Mouse (Mus musculus): Measurements from ENCODE around the gene Dis3l. TPM values are rescaled to one million over a fixed set of nuclear protein-coding genes. Genes with fewer than 3 reads are reported as not detected.
A peak's percentile ranks its signal among the peaks of the same experiment; 100 is the strongest.
"Not testable (repeated sequence)": the region's sequence is repeated elsewhere in the genome, so short reads cannot be mapped to it uniquely, and the experiment has no call there.

The Dis3l gene
- polyA plus RNA-seq, 1 experiment from 2014 or later: 24.0 TPM

DNA sequence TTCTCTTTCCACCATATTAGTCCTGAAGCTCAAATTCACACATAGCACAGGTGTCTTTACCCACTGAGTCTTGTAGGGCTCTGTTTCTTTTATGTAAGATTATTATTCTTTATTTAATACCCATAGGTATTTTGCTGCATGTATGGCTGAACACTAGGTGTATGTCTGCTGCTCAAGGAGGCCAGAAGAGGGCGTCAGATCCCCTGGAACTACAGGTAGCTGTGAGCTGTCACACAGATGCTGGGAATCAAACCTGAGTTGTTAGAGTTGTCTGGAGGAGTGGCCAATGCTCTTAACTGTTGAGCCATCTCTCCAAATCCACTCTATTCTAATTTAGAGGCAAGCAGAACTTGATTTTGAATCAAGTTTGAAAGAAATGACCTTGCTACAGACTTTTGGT is 29.0 kb downstream of the Dis3l start:
- H3K27ac ChIP-seq (replicated peaks): no peak overlapping the region
- no peak overlapping the region for H3K4me3 ChIP-seq
- no peaks in the 10 kb centered on the region for H3K4me1 ChIP-seq
- no peaks in the 10 kb centered on the region for H3K27me3 ChIP-seq
- H3K9me3 ChIP-seq: no peaks in the 10 kb centered on the region
- 30% methylated on average over 1 of the region's 1 CpGs for WGBS
- ATAC-seq (ENCODE audit: low FRiP score, low read depth): no peak
- H3K36me3 ChIP-seq: peaks cover 49% of the 10 kb centered on the region
- H3K9ac ChIP-seq (replicated peaks): no peak overlapping the region
- H3K4me2 ChIP-seq (replicated peaks): no peak overlapping the region

DNA sequence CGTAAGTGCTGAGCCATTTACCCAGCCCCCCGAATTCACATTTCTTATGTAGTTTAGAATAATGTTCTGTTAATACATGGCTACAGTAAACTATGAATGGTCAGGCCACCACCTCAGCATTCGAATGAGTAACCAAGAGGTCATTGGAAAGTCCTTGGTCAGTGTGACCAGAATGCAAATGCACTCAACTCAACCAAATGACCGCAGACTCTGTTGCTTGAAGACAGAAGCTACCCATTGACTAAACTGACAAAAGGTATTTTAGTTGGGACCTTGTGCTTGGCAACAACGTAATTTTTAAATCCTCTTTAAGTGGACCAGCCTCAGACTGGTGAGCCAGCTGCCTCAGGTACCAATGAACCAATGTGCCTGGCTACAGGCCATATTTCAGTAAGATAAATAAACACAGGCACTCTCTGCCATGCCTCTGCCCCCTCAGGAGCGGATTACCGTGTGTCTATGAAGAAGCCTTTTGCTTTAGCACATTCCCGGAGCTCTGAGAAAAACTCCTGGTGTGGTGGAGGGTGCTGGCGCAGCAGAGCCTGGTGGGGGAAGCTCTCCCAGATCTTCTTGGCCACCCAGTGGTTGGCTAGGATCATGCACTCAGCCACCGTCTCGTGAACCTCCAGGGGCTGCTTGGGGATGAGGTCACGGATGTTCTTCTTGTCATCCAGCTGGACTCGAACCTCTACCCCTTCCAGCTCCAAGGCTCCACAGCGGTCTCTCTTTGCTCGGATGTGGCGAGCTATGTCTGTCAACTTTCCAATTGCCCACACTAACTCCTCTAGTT is 29.9 kb downstream of the Dis3l start:
- whole genome bisulfite sequencing: 80% methylated on average over 16 of the region's 16 CpGs
- no peak for ATAC-seq (ENCODE audit: low FRiP score, low read depth)
- H3K36me3 ChIP-seq: peaks cover 54% of the 10 kb centered on the region
- H3K9ac ChIP-seq (replicated peaks): no peak overlapping the region
- no peaks in the 10 kb centered on the region for H3K4me1 ChIP-seq
- H3K9me3 ChIP-seq: no peaks in the 10 kb centered on the region
- H3K27me3 ChIP-seq: no peaks in the 10 kb centered on the region
- no peak overlapping the region for H3K4me3 ChIP-seq
- H3K4me2 ChIP-seq (replicated peaks): no peak overlapping the region
- H3K27ac ChIP-seq (replicated peaks): no peak overlapping the region

DNA sequence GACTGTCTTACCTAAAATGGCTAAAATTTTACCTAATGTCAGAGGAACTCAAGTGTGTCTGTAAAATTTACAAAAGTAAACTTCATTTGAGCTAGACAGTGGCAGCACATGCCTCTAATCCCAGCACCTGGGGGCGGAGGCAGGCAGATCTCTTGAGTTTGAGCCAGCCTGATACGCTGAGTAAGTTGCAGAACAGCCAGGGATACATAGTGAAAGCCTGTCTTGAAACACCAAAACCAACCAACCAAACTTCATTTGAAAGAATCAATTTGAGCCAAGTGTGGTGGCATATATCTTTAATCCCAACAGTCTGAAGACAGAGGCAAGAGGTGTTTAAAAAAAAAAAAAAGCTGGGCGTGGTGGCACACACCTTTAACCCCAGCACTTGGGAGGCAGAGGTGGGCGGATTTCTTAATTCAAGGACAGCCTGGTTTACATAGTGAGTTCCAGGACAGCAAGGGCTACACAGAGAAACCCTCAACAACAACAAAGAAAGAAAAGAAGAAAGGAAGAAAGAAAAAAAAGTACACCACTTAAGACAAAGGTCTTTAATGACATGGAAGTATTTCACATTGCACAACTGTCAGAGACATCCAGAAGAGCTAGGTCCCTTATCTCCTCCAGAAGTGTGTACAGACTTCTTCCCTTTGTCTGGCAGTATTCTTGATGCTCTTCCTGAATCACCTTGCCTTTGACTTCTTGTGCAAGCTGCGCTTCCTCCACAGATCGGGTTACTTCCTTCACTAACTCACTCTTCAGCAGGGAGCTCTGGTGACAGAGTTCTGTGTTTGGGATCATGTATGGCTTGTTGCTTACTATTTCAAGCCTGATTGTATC is 34.4 kb downstream of the Dis3l start:
- no peak overlapping the region for H3K9ac ChIP-seq (replicated peaks)
- ATAC-seq (ENCODE audit: low FRiP score, low read depth): no peak
- H3K4me1 ChIP-seq: no peaks in the 10 kb centered on the region
- no peaks in the 10 kb centered on the region for H3K27me3 ChIP-seq
- H3K36me3 ChIP-seq: peaks cover 67% of the 10 kb centered on the region
- H3K4me3 ChIP-seq: no peak overlapping the region
- 89% methylated on average over 6 of the region's 6 CpGs for WGBS
- no peaks in the 10 kb centered on the region for H3K9me3 ChIP-seq
- H3K4me2 ChIP-seq (replicated peaks): no peak overlapping the region
- H3K27ac ChIP-seq (replicated peaks): no peak overlapping the region

DNA sequence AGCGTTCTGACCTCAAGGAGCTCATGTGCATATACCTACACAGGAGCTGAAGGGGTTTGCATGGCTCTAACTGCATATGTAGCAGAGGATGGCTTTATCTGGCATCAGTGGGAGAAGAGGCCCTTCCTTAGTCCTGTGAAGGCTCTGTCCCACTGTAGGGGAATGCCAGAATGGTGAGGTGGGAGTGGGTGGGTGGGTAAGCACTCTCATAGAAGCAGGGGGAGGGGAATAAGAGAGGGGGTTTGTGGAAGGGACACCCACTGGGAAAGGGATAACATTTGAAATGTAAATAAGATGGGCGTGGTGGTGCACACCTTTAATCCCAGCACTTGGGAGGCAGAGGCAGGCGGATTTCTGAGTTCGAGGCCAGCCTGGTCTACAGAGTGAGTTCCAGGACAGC is 38.0 kb downstream of the Dis3l start:
- H3K4me3 ChIP-seq; H3K9me3 ChIP-seq; H3K4me1 ChIP-seq; H3K27ac ChIP-seq (replicated peaks); H3K9ac ChIP-seq (replicated peaks); ATAC-seq (ENCODE audit: low FRiP score, low read depth); H3K27me3 ChIP-seq; H3K4me2 ChIP-seq (replicated peaks): not testable (repeated sequence)
- H3K36me3 ChIP-seq: peaks cover 70% of the 10 kb centered on the region
- WGBS: 87% methylated on average over 4 of the region's 4 CpGs

DNA sequence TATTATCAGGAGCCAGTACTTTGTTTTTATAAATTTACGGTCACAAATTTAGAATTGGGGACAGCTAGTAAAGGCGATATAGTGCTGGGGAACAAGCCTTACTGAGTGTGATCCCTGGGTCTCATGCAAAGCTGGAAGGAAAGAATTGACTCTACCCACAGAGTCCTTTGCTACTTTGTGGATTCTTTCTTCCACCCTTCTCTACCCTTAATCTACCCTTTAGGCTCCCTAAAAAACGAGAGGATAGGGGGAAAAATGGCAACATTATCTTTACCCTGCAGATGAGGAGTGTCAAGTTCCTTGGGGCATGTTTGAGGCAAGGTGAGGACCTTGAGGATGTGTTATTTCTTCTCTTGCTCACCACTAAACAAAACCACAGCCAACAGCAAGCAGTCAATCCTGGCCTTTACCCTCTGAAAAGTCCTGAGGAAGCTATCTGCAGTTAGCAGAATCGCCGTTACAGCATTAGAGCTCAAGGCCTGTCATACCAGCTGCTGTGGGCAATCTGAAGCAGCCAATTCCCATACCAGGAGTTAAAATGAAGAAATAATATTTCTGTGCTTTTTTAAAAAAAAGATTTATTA is 58.6 kb downstream of the Dis3l start:
- Histone ChIP-seq H3K4me1 (peaks cover 10% of the 10 kb centered on the region), H3K9ac (replicated peaks) (peak overlapping the region; percentile 88), H3K9me3 (no peaks in the 10 kb centered on the region), H3K27ac (replicated peaks) (no peak overlapping the region), H3K4me3 (peak overlapping the region; percentile 72), H3K27me3 (no peaks in the 10 kb centered on the region), H3K36me3 (no peaks in the 10 kb centered on the region), H3K4me2 (replicated peaks) (peak overlapping the region; percentile 69)
- no peak for ATAC-seq (ENCODE audit: low FRiP score, low read depth)
- WGBS: 70% methylated on average over 5 of the region's 5 CpGs

DNA sequence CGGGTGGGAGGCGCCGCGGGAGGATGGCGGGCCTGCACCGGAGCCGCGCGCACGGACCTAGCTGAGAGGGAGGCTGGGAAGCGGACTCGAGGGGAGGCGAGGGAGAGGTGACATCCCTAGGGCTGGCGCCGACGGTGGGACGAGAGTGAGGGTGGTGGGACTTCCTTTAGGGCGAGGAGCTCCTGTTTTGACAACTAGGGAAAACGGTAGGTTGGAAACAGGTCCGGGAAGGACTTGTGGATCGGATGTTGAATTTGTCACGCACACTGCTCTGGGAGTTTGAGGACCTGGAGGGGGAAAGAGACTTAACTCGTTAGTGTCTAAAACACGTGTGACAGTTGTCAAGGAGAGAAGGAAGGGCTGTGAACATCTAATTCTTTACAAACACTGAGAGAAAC is 59.3 kb downstream of the Dis3l start:
- Histone ChIP-seq H3K27me3 (no peaks in the 10 kb centered on the region), H3K36me3 (no peaks in the 10 kb centered on the region), H3K9me3 (no peaks in the 10 kb centered on the region), H3K27ac (replicated peaks) (peak overlapping the region; percentile 81), H3K4me3 (peak overlapping the region; percentile 72), H3K4me1 (peaks cover 10% of the 10 kb centered on the region), H3K9ac (replicated peaks) (peak overlapping the region; percentile 88), H3K4me2 (replicated peaks) (peak overlapping the region; percentile 69)
- ATAC-seq (ENCODE audit: low FRiP score, low read depth): peak; percentile 87
- 0% methylated on average over 24 of the region's 24 CpGs for WGBS

DNA sequence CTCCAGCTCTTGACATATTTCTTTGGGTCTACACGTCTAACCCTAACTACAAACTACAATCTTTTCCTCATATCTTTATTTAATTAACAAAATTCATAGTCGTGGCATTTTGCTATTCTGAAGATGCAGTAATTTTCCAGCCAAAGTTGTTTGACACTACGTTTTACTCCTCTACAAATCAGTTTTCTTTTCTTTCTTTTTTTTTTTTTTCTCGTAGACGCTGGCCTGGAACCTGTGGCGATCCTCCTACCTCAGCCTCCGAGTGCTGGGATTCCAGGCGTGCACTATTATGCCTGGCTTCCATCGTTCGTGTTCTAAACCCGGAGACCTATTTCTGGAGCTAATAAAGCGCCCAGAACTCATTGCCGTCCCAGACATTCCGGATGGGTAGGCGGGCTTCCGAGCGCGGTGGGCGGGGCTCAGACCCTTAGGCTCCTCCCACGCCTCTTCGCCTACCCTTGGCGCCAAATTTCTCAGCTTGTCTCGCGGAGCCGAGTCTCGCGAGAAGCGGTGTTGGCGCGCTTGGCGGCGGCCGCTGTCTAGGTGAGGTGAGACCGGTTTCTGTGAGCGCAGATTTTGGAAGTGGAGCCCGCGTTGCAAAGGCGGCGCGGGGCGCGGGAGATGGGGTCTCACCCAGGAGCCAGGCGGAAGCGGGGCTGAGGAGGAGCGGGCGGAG is 59.8 kb downstream of the Dis3l start, which contains the start of gene Tipin:
Gene Tipin, plus strand, starts transcription at position 477 of the 676 bp plus-strand sequence.
- H3K36me3 ChIP-seq: no peaks in the 10 kb centered on the region
- peak within 1 kb of the TSS; percentile 88 for H3K9ac ChIP-seq (replicated peaks)
- no peaks in the 10 kb centered on the region for H3K9me3 ChIP-seq
- peak within 1 kb of the TSS; percentile 72 for H3K4me3 ChIP-seq
- peak; percentile 94 for ATAC-seq (ENCODE audit: low FRiP score, low read depth)
- peak within 1 kb of the TSS; percentile 69 for H3K4me2 ChIP-seq (replicated peaks)
- H3K4me1 ChIP-seq: peaks cover 10% of the 10 kb centered on the region
- WGBS: 3% methylated on average over 46 of the region's 46 CpGs
- no peaks in the 10 kb centered on the region for H3K27me3 ChIP-seq
- peak within 1 kb of the TSS; percentile 81 for H3K27ac ChIP-seq (replicated peaks)

DNA sequence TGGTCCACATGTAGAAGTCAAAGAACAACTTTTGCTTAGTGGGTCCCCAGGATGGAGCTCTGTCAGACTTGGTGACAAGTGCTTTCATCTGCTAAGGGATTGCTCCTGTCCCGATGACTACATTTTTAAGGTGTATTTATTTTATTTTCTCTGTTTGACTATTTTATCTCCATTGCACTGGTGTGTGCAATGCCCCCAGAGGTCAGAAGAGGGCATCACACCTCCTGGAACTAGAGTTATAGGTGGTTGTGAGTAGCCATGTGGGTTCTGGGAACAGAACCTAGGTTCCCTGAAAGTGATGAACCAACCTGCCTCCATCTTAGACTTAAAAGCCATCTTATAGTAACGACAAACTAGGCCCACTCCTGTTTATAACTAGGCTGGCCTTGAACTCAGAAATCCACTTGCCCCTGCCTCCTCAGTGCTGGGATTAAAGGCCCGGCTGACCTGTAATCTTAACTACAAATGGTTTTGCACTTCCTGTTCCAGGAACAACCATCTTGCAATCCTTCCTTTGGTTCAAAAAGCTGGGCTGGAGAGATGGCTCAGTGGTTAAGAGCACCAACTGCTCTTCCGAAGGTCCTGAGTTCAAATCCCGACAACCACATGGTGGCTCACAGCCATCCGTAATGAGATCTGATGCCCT is 62.3 kb downstream of the Dis3l start:
- H3K9ac ChIP-seq (replicated peaks): no peak overlapping the region
- no peaks in the 10 kb centered on the region for H3K36me3 ChIP-seq
- H3K4me1 ChIP-seq: peaks cover 10% of the 10 kb centered on the region
- no peak overlapping the region for H3K4me2 ChIP-seq (replicated peaks)
- H3K27ac ChIP-seq (replicated peaks): no peak overlapping the region
- ATAC-seq (ENCODE audit: low FRiP score, low read depth): no peak
- H3K4me3 ChIP-seq: no peak overlapping the region
- no peaks in the 10 kb centered on the region for H3K27me3 ChIP-seq
- H3K9me3 ChIP-seq: no peaks in the 10 kb centered on the region
- WGBS: 96% methylated on average over 6 of the region's 6 CpGs

DNA sequence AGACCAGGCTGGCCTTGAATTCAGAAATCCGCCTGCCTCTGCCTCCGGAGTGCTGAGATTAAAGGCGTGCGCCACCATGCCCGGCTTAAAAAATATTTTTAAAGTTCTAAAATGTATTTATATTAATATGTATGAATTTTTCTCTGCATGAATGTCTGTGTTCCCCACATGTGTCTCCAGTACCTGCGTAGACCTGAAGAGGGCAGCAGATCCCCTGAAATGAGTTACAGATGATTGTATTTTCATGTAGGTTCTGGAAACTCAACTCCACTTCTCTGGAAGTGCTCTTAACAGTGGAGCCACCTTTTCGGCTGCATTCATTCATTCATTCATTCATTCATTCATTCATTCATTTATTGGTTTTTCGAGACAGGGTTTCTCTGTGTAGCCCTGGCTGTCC is 63.4 kb downstream of the Dis3l start:
- Histone ChIP-seq H3K27ac (replicated peaks) (no peak overlapping the region), H3K36me3 (no peaks in the 10 kb centered on the region), H3K4me2 (replicated peaks) (no peak overlapping the region), H3K4me1 (peaks cover 9% of the 10 kb centered on the region), H3K4me3 (no peak overlapping the region), H3K9me3 (no peaks in the 10 kb centered on the region), H3K27me3 (no peaks in the 10 kb centered on the region), H3K9ac (replicated peaks) (no peak overlapping the region)
- WGBS: 65% methylated on average over 8 of the region's 8 CpGs
- no peak for ATAC-seq (ENCODE audit: low FRiP score, low read depth)

DNA sequence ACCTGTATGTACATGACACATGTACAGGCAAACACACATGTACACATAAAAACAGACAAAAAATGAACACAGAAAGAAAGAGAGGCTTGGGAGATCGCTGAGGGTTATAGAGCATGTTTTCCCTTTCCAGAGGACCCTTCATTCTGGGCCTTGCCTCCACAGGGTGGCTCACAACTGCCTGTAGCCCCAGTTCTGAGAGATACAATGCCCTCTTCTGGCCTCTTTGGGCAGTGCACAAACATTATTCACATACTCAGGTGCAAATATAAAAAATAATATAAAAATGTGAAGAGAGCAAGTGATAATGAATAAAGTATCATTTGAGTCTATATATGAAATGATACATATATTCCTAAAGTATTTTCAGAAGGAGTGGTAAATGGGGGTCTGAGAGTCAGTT is 66.2 kb downstream of the Dis3l start:
- no peak overlapping the region for H3K9ac ChIP-seq (replicated peaks)
- WGBS: 76% methylated on average over 1 of the region's 1 CpGs
- no peak overlapping the region for H3K4me3 ChIP-seq
- ATAC-seq (ENCODE audit: low FRiP score, low read depth): no peak
- no peak overlapping the region for H3K4me2 ChIP-seq (replicated peaks)
- no peaks in the 10 kb centered on the region for H3K36me3 ChIP-seq
- no peaks in the 10 kb centered on the region for H3K9me3 ChIP-seq
- no peaks in the 10 kb centered on the region for H3K4me1 ChIP-seq
- no peak overlapping the region for H3K27ac ChIP-seq (replicated peaks)
- no peaks in the 10 kb centered on the region for H3K27me3 ChIP-seq

DNA sequence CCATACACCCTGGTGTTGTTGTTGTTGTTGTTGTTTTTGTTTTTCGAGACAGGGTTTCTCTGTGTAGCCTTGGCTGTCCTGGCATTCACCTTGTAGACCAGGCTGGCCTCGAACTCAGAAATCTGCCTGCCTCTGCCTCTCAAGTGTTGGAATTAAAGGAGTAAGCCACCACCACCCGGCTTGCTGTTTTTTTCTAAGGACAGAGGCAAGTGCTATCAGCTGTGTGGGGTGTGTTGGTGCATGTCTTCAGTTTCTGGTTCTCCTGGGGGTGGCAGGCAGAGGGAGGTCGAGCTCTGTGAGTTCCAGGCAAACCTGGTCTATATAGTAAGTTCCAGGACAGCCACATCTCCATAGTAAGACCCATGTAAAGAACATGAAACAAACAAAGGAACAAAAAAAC is 66.8 kb downstream of the Dis3l start:
- H3K27ac ChIP-seq (replicated peaks): no peak overlapping the region
- ATAC-seq (ENCODE audit: low FRiP score, low read depth): no peak
- H3K36me3 ChIP-seq: no peaks in the 10 kb centered on the region
- WGBS: 82% methylated on average over 4 of the region's 4 CpGs
- no peaks in the 10 kb centered on the region for H3K9me3 ChIP-seq
- H3K9ac ChIP-seq (replicated peaks): no peak overlapping the region
- H3K4me3 ChIP-seq: no peak overlapping the region
- no peak overlapping the region for H3K4me2 ChIP-seq (replicated peaks)
- no peaks in the 10 kb centered on the region for H3K27me3 ChIP-seq
- H3K4me1 ChIP-seq: no peaks in the 10 kb centered on the region

Measured in midbrain, embryonic 12.5 days (tissue).